Mouse (Mus musculus) heart, adult 2 months (tissue): ENCODE data around the gene Dcaf6.

Experiments used
- CTCF ChIP-seq: fragments of 200-600 bp; IDR thresholded peaks from 2 replicates; pipeline ENCODE4 v1.8.1; 2022; ENCODE audit warnings: antibody characterized with exemption, mild to moderate bottlenecking, moderate library complexity
- EP300 ChIP-seq: fragments of 200-500 bp; IDR thresholded peaks from 2 replicates; pipeline ENCODE4 v1.6.1; 2011; ENCODE audit warnings: low read depth, low read length, control low read depth; ENCODE audit not compliant: insufficient read depth
- POLR2A ChIP-seq: fragments of 200-500 bp; IDR thresholded peaks from 2 replicates; pipeline ENCODE4 v1.6.1; 2011; ENCODE audit warnings: mild to moderate bottlenecking, low read depth, low read length, control low read depth; ENCODE audit not compliant: insufficient read depth

DNA sequence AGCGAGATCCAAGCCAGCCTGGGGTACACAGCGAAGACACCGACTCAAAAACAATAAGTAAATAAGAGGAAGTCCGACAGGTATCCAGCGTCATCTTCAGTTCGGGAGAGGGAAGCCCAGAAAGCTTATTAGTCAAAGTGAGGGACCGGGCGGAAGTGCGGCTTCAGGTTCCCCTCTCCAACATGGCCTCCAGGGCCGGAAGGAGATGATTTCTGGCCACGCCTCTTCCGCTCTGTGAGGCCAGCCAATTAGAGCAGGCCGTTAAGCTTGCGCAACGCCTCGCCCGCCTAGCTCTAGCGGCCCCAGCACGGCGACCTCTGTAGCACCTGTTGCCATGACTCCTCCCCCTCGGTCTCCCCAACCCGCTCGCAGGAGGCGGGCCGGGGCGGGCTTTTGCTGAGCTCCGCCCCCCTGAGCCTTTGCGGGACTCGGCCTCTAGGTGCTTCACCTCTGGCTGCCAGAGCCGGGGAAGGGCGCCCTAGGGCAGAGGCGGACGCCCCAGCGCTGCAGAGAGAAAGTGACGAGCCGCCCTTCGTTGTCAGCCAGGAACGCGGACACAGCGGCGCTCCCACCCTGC is 614 bp upstream of the Dcaf6 start:
- TF ChIP-seq CTCF (peak; percentile 77), EP300 (peak; percentile 68; the same call in 1 of the 2 replicates), POLR2A (peak; percentile 96)
